Comparison of ENCODE assay signal across 16 mouse cellular contexts in the genomic region with DNA sequence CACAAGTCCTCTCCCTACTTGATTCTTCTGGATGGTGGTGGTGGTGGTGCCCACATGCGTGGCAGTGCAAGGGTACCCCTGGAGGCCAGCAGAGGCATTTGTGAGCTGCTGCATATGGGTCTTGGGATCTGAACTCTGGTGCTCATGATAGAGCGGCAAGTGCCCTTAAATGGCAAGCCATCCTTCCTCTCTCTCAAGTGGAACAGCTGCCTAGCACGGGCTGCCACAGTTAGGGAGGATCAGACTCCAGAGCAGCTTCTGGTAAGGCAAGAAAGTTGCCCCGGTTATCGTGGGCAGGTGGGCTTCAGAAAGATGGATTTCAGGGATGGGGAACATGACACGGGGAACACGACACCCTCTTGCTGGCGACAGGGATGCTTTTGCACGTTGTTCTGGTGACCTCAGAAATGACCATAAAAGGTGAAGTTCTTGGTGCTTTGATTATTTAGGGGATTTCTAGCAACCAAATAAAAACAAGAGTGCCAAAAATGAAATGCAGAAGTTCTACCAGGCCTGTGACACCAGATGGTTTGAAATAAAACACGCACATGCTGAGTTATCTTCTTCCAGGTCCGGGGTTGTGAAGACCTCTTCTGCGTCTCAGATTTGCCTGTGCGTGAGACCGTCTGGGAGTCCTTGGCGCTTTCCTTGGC. TPM values are rescaled to one million over a fixed set of nuclear protein-coding genes. Genes with fewer than 3 reads are reported as not detected.
A peak's percentile ranks its signal among the peaks of the same experiment; 100 is the strongest.
DNase-seq lines count a peak whose midpoint lies in the region; ATAC-seq and TF ChIP-seq lines count a peak whose summit lies in the region.
"Had no signal": no experiment of that assay in that cellular context is flagged by ENCODE, and none has a peak within 500 bp of the region (broad histone marks: within the 10 kb centered on the region; RNA-seq: fewer than 3 reads in every experiment).

No protein-coding gene starts in this region.

- H3K9ac ChIP-seq in hindbrain, postnatal 0 days (replicated peaks; ENCODE audit: low read length): no peak overlapping the region
- H3K9ac ChIP-seq in hindbrain, embryonic 13.5 days: no peak overlapping the region
- peak overlapping the region; percentile 55 for H3K9ac ChIP-seq in liver, embryonic 16.5 days (ENCODE audit: low read depth, low read length)
- H3K9ac ChIP-seq: limb, embryonic 15.5 days; midbrain, embryonic 12.5 days; neural tube, embryonic 13.5 days; stomach, embryonic 15.5 days had no signal

- H3K4me3 ChIP-seq in hindbrain, postnatal 0 days (ENCODE audit: low read length): no peak overlapping the region
- H3K4me3 ChIP-seq in hindbrain, embryonic 13.5 days: no peak overlapping the region
- H3K4me3 ChIP-seq in lung, adult 2 months (replicated peaks; ENCODE audit: extremely low read depth, low read depth, low read length): peak overlapping the region; percentile 33
- H3K4me3 ChIP-seq in liver, embryonic 16.5 days (ENCODE audit: low read depth, low read length): peak overlapping the region; percentile 41
- H3K4me3 ChIP-seq: forebrain, embryonic 10.5 days; limb, embryonic 15.5 days; midbrain, embryonic 12.5 days; neural tube, embryonic 13.5 days had no signal

- 0 out of 2 replicates have a peak, but pooled peaks have one; percentile 10 for TF ChIP-seq POLR2A in lung, adult 2 months (IDR thresholded peaks at IDR 0.05; ENCODE audit: borderline replicate concordance, extremely low read depth, low read depth, low read length)

- TF ChIP-seq CTCF in hindbrain, postnatal 0 days (IDR thresholded peaks at IDR 0.05; ENCODE audit: low read depth): peak; percentile 25
- peak; percentile 22; the same call in 1 of the 2 replicates for TF ChIP-seq CTCF in lung, adult 2 months (IDR thresholded peaks at IDR 0.05; ENCODE audit: insufficient read depth, low read length)

- H3K27me3 ChIP-seq in hindbrain, postnatal 0 days (ENCODE audit: insufficient read depth, low read length): no peaks in the 10 kb centered on the region
- H3K27me3 ChIP-seq in hindbrain, embryonic 13.5 days: 0 out of 2 replicates have a peak, but pooled peaks cover 3% of the 10 kb centered on the region
- no peaks in the 10 kb centered on the region for H3K27me3 ChIP-seq in liver, embryonic 16.5 days (ENCODE audit: control insufficient read depth, insufficient read depth, low read depth, low read length)
- H3K27me3 ChIP-seq: limb, embryonic 15.5 days; midbrain, embryonic 12.5 days; neural tube, embryonic 13.5 days; stomach, embryonic 15.5 days had no signal

- WGBS in hindbrain, postnatal 0 days: 88% methylated on average over 15 of the region's 15 CpGs
- 93% methylated on average over 15 of the region's 15 CpGs for WGBS in hindbrain, embryonic 13.5 days
- WGBS in lung, adult 2 months: 75% methylated on average over 15 of the region's 15 CpGs
- 73% methylated on average over 15 of the region's 15 CpGs for WGBS in liver, embryonic 16.5 days (ENCODE audit: insufficient replicate concordance)

- no peak for DNase-seq in hindbrain, postnatal 0 days (ENCODE audit: low spot score)
- DNase-seq in lung, adult 2 months: no peak
- DNase-seq in lung, postnatal 4 days: no peak
- no peak for DNase-seq in adrenal gland, adult 18-20 months (ENCODE audit: low spot score in 2 of 2)
- DNase-seq: adrenal gland, postnatal 14 days; cerebellum, adult 11-12 months had no signal

- no peak overlapping the region for H3K4me2 ChIP-seq in hindbrain, postnatal 0 days (ENCODE audit: low read depth, low read length)
- no peak overlapping the region for H3K4me2 ChIP-seq in hindbrain, embryonic 13.5 days
- peak overlapping the region; percentile 37 for H3K4me2 ChIP-seq in liver, embryonic 16.5 days (ENCODE audit: low read depth, low read length)
- H3K4me2 ChIP-seq: limb, embryonic 15.5 days; midbrain, embryonic 12.5 days; neural tube, embryonic 13.5 days had no signal

- peaks cover 4% of the 10 kb centered on the region; the same call in 1 of the 2 replicates for H3K4me1 ChIP-seq in hindbrain, postnatal 0 days (ENCODE audit: insufficient read depth, low read length)
- H3K4me1 ChIP-seq in hindbrain, embryonic 13.5 days (replicated peaks): no peaks in the 10 kb centered on the region
- H3K4me1 ChIP-seq in lung, adult 2 months (ENCODE audit: control insufficient read depth, insufficient read depth, low read length): peaks cover 10% of the 10 kb centered on the region
- peaks cover 22% of the 10 kb centered on the region for H3K4me1 ChIP-seq in liver, embryonic 16.5 days (ENCODE audit: control insufficient read depth, low read depth, low read length)
- H3K4me1 ChIP-seq: forebrain, embryonic 10.5 days; midbrain, embryonic 12.5 days; neural tube, embryonic 13.5 days; stomach, embryonic 15.5 days had no signal

- H3K9me3 ChIP-seq in hindbrain, postnatal 0 days (ENCODE audit: low read length): no peaks in the 10 kb centered on the region
- H3K9me3 ChIP-seq in hindbrain, embryonic 13.5 days: no peaks in the 10 kb centered on the region
- no peaks in the 10 kb centered on the region for H3K9me3 ChIP-seq in liver, embryonic 16.5 days (replicated peaks; ENCODE audit: control insufficient read depth, low read length)
- H3K9me3 ChIP-seq: forebrain, embryonic 10.5 days; limb, embryonic 15.5 days; midbrain, embryonic 12.5 days; neural tube, embryonic 13.5 days; stomach, embryonic 15.5 days had no signal

- no peak overlapping the region for H3K27ac ChIP-seq in hindbrain, postnatal 0 days
- no peak overlapping the region for H3K27ac ChIP-seq in hindbrain, embryonic 13.5 days
- H3K27ac ChIP-seq in liver, embryonic 16.5 days (ENCODE audit: low read length): no peak overlapping the region
- H3K27ac ChIP-seq: forebrain, embryonic 10.5 days; limb, embryonic 15.5 days; midbrain, embryonic 12.5 days; neural tube, embryonic 13.5 days had no signal

- no peaks in the 10 kb centered on the region for H3K36me3 ChIP-seq in hindbrain, postnatal 0 days (ENCODE audit: insufficient read depth, low read length)
- H3K36me3 ChIP-seq in hindbrain, embryonic 13.5 days: no peaks in the 10 kb centered on the region
- H3K36me3 ChIP-seq in liver, embryonic 16.5 days (ENCODE audit: control insufficient read depth, insufficient read depth): no peaks in the 10 kb centered on the region
- H3K36me3 ChIP-seq: forebrain, embryonic 10.5 days; limb, embryonic 15.5 days; midbrain, embryonic 12.5 days; neural tube, embryonic 13.5 days; stomach, embryonic 15.5 days had no signal

- ATAC-seq in hindbrain, postnatal 0 days: no peak
- ATAC-seq in hindbrain, embryonic 13.5 days (ENCODE audit: low FRiP score): no peak
- no peak for ATAC-seq in liver, embryonic 16.5 days (ENCODE audit: low read depth)
- peak; percentile 60; the same call in 1 of the 2 replicates for ATAC-seq in neutrophil, adult 5-6 weeks (ENCODE audit: extremely low read depth, insufficient number of reproducible peaks, low FRiP score, poor library complexity, severe bottlenecking)

RNA-seq across cellular contexts. Expression of a gene that starts 7.3 kb away (rescaled TPM):
- total RNA-seq in hindbrain, postnatal 0 days (2014; rRNA removed): 87.1 and 87.9 TPM in 2 replicates
- 65.2 and 65.6 TPM in 2 replicates for polyA plus RNA-seq in hindbrain, postnatal 0 days (2015; fragmentation: Nextera tagmentation; extraction: Ambion mirVana)
- polyA plus RNA-seq in hindbrain, embryonic 13.5 days (2015; fragmentation: Nextera tagmentation; extraction: Ambion mirVana): 55.8 and 59.3 TPM in 2 replicates
- polyA plus RNA-seq in lung, adult 2 months (2012; rRNA removed): 341 and 489 TPM in 2 replicates
- 197 and 219 TPM in 2 replicates for polyA plus RNA-seq in liver, embryonic 16.5 days (2015; fragmentation: Nextera tagmentation; extraction: Ambion mirVana)
- total RNA-seq in neutrophil, adult 5-6 weeks (2017): 142 and 154 TPM in 2 replicates
- total RNA-seq in adrenal gland, adult 18-20 months (2021): 100 to 1,000 TPM; 100 to 109 TPM

RNA-seq across cellular contexts. Expression of a gene that starts 49.9 kb away (rescaled TPM):
- 0.05 TPM in 1 of 2 replicates, not detected in the other for total RNA-seq in hindbrain, postnatal 0 days (2014; rRNA removed)
- 0.06 and 0.21 TPM in 2 replicates for polyA plus RNA-seq in hindbrain, postnatal 0 days (2015; fragmentation: Nextera tagmentation; extraction: Ambion mirVana)
- 0.14 and 0.19 TPM in 2 replicates for polyA plus RNA-seq in hindbrain, embryonic 13.5 days (2015; fragmentation: Nextera tagmentation; extraction: Ambion mirVana)
- polyA plus RNA-seq in lung, adult 2 months (2012; rRNA removed): 0.27 and 0.29 TPM in 2 replicates
- 0.20 and 0.46 TPM in 2 replicates for polyA plus RNA-seq in liver, embryonic 16.5 days (2015; fragmentation: Nextera tagmentation; extraction: Ambion mirVana)
- total RNA-seq in neutrophil, adult 5-6 weeks (2017): 0.86 and 3.1 TPM in 2 replicates
- total RNA-seq in adrenal gland, adult 18-20 months (2021): under 1 TPM in 1 of 2 experiments, not detected in 1; 0.13 TPM
- total RNA-seq: gastrocnemius, adult 8-10 months; hematopoietic stem cell, adult 5-6 weeks had no signal
- polyA plus RNA-seq: forebrain, embryonic 10.5 days; limb, embryonic 15.5 days; midbrain, embryonic 12.5 days had no signal

RNA-seq across cellular contexts. Expression of a gene that starts 55.3 kb away (rescaled TPM):
- 0.83 and 0.89 TPM in 2 replicates for total RNA-seq in hindbrain, postnatal 0 days (2014; rRNA removed)
- 0.38 and 0.83 TPM in 2 replicates for polyA plus RNA-seq in hindbrain, postnatal 0 days (2015; fragmentation: Nextera tagmentation; extraction: Ambion mirVana)
- 0.13 and 0.29 TPM in 2 replicates for polyA plus RNA-seq in hindbrain, embryonic 13.5 days (2015; fragmentation: Nextera tagmentation; extraction: Ambion mirVana)
- polyA plus RNA-seq in lung, adult 2 months (2012; rRNA removed): 9.3 and 12.0 TPM in 2 replicates
- 0.19 and 0.47 TPM in 2 replicates for polyA plus RNA-seq in liver, embryonic 16.5 days (2015; fragmentation: Nextera tagmentation; extraction: Ambion mirVana)
- 64.4 and 66.7 TPM in 2 replicates for total RNA-seq in neutrophil, adult 5-6 weeks (2017)
- 10 to 100 TPM in 1 of 2 experiments, 1 to 10 TPM in 1; 7.1 to 23.7 TPM for total RNA-seq in adrenal gland, adult 18-20 months (2021)

Comparison
In these comparisons a context has a peak if more than half of its experiments do, and no peak if none do; other contexts are left out.
1. H3K4me3 ChIP-seq: peak in lung, adult 2 months (single experiment) and liver, embryonic 16.5 days (single experiment); none in hindbrain, postnatal 0 days (single experiment) and hindbrain, embryonic 13.5 days (single experiment).